9 mouse cellular contexts compared by ENCODE assay signal in the genomic region with DNA sequence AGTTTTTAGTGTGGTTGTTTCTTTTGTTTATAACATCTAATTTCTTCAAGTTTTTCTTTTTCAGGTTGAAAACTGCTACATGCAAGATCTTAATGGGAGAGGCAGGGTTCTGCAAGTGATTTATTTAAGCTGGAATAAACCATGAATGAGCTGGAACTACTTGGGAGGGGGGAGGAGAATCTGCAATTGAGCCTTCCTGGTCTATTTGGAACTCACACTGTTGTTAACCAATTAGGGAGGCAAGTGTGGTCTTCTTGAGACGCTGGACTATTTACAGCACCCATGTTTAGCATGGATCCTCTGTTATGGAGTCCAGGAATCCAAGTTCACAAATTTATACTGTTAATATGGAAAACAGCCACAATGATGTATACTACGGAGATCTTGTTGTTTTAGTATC. TPM values are rescaled to one million over a fixed set of nuclear protein-coding genes. Genes with fewer than 3 reads are reported as not detected.
DNase-seq lines count a peak whose midpoint lies in the region; ATAC-seq and TF ChIP-seq lines count a peak whose summit lies in the region.
"Had no signal": no experiment of that assay in that cellular context is flagged by ENCODE, and none has a peak within 500 bp of the region (broad histone marks: within the 10 kb centered on the region; RNA-seq: fewer than 3 reads in every experiment).

No protein-coding gene starts in this region.

- peak overlapping the region; percentile 87 for H3K4me3 ChIP-seq in lung, embryonic 14.5 days (ENCODE audit: low read depth, low read length)
- H3K4me3 ChIP-seq in forebrain, embryonic 15.5 days: peak overlapping the region; percentile 78
- H3K4me3 ChIP-seq in limb, embryonic 12.5 days (replicated peaks): peak overlapping the region; percentile 98
- peak overlapping the region; percentile 89 for H3K4me3 ChIP-seq in stomach, embryonic 14.5 days (ENCODE audit: low read depth, low read length)

- 54% methylated on average over 2 of the region's 2 CpGs for WGBS in lung, embryonic 14.5 days
- 34% methylated on average over 2 of the region's 2 CpGs for WGBS in forebrain, embryonic 15.5 days
- 30% methylated on average over 2 of the region's 2 CpGs for WGBS in limb, embryonic 12.5 days
- WGBS in stomach, embryonic 14.5 days: 61% methylated on average over 2 of the region's 2 CpGs

- no peak for DNase-seq in lung, embryonic 14.5 days
- DNase-seq in lung, postnatal 25 days (ENCODE audit: low spot score): no peak
- DNase-seq in ovary, adult 18-20 months (ENCODE audit: low spot score): no peak
- DNase-seq in urinary bladder, adult 18-20 months (ENCODE audit: low spot score in 2 of 2): no peak
- DNase-seq in spleen, postnatal 36 days (ENCODE audit: low spot score in 2 of 2): no peak
- DNase-seq: lung, adult 2 months had no signal

- ATAC-seq in lung, embryonic 14.5 days (ENCODE audit: insufficient read depth): no peak
- ATAC-seq in forebrain, embryonic 15.5 days (replicated peaks): no peak
- no peak for ATAC-seq in limb, embryonic 12.5 days (ENCODE audit: insufficient number of reproducible peaks, insufficient read depth, low FRiP score, low TSS enrichment, low read depth)
- no peak for ATAC-seq in stomach, embryonic 14.5 days (ENCODE audit: insufficient number of reproducible peaks, insufficient read depth, low FRiP score, low read depth)

- no peak overlapping the region for H3K27ac ChIP-seq in lung, embryonic 14.5 days (ENCODE audit: low read depth)
- no peak overlapping the region for H3K27ac ChIP-seq in forebrain, embryonic 15.5 days (replicated peaks)
- H3K27ac ChIP-seq in limb, embryonic 12.5 days: peak overlapping the region; percentile 99
- H3K27ac ChIP-seq in stomach, embryonic 14.5 days (ENCODE audit: low read length): no peak overlapping the region

- peak overlapping the region; percentile 87 for H3K4me2 ChIP-seq in lung, embryonic 14.5 days
- peak overlapping the region; percentile 87 for H3K4me2 ChIP-seq in forebrain, embryonic 15.5 days (replicated peaks)
- peak overlapping the region; percentile 85 for H3K4me2 ChIP-seq in limb, embryonic 12.5 days
- H3K4me2 ChIP-seq in stomach, embryonic 14.5 days (replicated peaks; ENCODE audit: low read depth, low read length): peak overlapping the region; percentile 85

- no peak for TF ChIP-seq CTCF in lung, embryonic 14.5 days (IDR thresholded peaks at IDR 0.05; ENCODE audit: low read depth)

- H3K4me1 ChIP-seq in lung, embryonic 14.5 days (ENCODE audit: insufficient read depth): peaks cover 29% of the 10 kb centered on the region
- H3K4me1 ChIP-seq in forebrain, embryonic 15.5 days: peaks cover 53% of the 10 kb centered on the region
- peaks cover 69% of the 10 kb centered on the region for H3K4me1 ChIP-seq in limb, embryonic 12.5 days (replicated peaks)
- H3K4me1 ChIP-seq in stomach, embryonic 14.5 days (ENCODE audit: control insufficient read depth, insufficient read depth, low read length): peaks cover 41% of the 10 kb centered on the region

- H3K36me3 ChIP-seq in lung, embryonic 14.5 days (ENCODE audit: insufficient read depth): peaks cover 17% of the 10 kb centered on the region
- H3K36me3 ChIP-seq in forebrain, embryonic 15.5 days: peaks cover 16% of the 10 kb centered on the region
- H3K36me3 ChIP-seq in limb, embryonic 12.5 days: peaks cover 23% of the 10 kb centered on the region
- peaks cover 16% of the 10 kb centered on the region for H3K36me3 ChIP-seq in stomach, embryonic 14.5 days (ENCODE audit: control insufficient read depth, insufficient read depth, low read length)

- H3K27me3 ChIP-seq in lung, embryonic 14.5 days (ENCODE audit: insufficient read depth, low read length): no peaks in the 10 kb centered on the region
- H3K27me3 ChIP-seq in forebrain, embryonic 15.5 days: no peaks in the 10 kb centered on the region
- no peaks in the 10 kb centered on the region for H3K27me3 ChIP-seq in limb, embryonic 12.5 days
- no peaks in the 10 kb centered on the region for H3K27me3 ChIP-seq in stomach, embryonic 14.5 days (ENCODE audit: control insufficient read depth, insufficient read depth, low read length)

- H3K9ac ChIP-seq in lung, embryonic 14.5 days: no peak overlapping the region; the same call in 1 of the 2 replicates
- no peak overlapping the region for H3K9ac ChIP-seq in forebrain, embryonic 15.5 days (replicated peaks)
- H3K9ac ChIP-seq in limb, embryonic 12.5 days (replicated peaks): peak overlapping the region; percentile 99
- no peak overlapping the region for H3K9ac ChIP-seq in stomach, embryonic 14.5 days (replicated peaks; ENCODE audit: low read depth, low read length)

- H3K9me3 ChIP-seq in lung, embryonic 14.5 days (ENCODE audit: low read depth, low read length): no peaks in the 10 kb centered on the region
- no peaks in the 10 kb centered on the region for H3K9me3 ChIP-seq in forebrain, embryonic 15.5 days
- H3K9me3 ChIP-seq in limb, embryonic 12.5 days: no peaks in the 10 kb centered on the region
- no peaks in the 10 kb centered on the region for H3K9me3 ChIP-seq in stomach, embryonic 14.5 days (ENCODE audit: control insufficient read depth, low read depth, low read length)

RNA-seq across cellular contexts. Expression of a gene that starts 2.1 kb away (rescaled TPM):
- polyA plus RNA-seq in lung, embryonic 14.5 days (2014; fragmentation: Nextera tagmentation; extraction: Ambion mirVana): 22.8 and 23.5 TPM in 2 replicates
- 35.8 and 36.8 TPM in 2 replicates for polyA plus RNA-seq in forebrain, embryonic 15.5 days (2015; fragmentation: Nextera tagmentation; extraction: Ambion mirVana)
- polyA plus RNA-seq in limb, embryonic 12.5 days (2016; fragmentation: Nextera tagmentation; extraction: Ambion mirVana): 80.4 and 85.1 TPM in 2 replicates
- polyA plus RNA-seq in stomach, embryonic 14.5 days (2014; fragmentation: Nextera tagmentation; extraction: Ambion mirVana): 21.5 and 27.2 TPM in 2 replicates
